Mouse (Mus musculus): ENCODE data around the gene Hrg. TPM values are rescaled to one million over a fixed set of nuclear protein-coding genes. Genes with fewer than 3 reads are reported as not detected.

Hrg gene
- polyA plus RNA-seq, 1 experiment: not detected

DNA sequence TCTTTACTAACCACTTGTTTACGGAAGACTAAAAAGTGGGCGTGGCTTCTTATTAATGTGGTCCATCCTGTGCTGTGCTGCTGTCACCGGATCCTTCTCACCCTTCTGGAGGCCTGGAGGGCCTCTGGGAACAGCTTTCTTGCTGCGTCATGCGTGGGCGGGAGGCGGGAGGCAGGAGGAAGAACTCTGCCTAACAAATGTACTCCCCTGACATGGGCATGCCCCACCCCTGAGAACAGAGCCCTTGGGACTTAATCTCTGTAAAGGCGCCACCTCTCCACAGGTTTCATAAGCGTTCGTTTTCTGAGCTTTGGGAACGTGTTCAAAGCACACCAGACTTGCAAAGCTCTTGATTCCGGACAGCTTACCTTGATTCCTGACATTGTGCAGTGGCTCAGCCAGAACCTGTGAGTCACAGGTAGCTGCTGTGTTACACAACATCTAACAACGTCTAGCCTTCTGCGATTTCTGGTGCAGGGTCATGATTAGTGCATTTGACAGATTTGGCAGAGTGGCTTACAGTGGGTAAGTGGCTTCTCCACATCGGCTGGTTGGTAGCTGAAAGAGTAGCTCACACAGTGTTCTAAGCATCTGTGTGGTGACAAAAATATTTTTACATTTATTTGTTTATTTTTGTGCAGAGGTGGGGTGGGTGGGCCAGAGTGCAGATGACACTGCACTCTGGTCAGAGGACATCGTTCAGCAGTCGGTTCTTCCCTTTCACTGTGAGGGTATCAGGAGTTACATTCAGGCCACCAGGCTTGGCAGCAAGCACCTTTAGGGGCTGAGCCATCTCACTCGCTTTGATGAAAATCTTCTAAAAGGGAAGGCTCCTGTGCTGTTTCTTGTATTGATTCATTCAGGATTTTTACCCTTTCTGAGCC is 30.7 kb upstream of the Hrg start:
- H3K27me3 ChIP-seq (ENCODE audit: control insufficient read depth, insufficient read depth, low read length): no peaks in the 10 kb centered on the region
- no peak for DNase-seq
- H3K4me3 ChIP-seq (replicated peaks; ENCODE audit: insufficient read depth, low read depth, low read length): no peak overlapping the region
- H3K4me1 ChIP-seq (ENCODE audit: control insufficient read depth, insufficient read depth, low read length): no peaks in the 10 kb centered on the region
- no peak overlapping the region for H3K27ac ChIP-seq (ENCODE audit: insufficient read depth, low read length)
- 56% methylated on average over 18 of the region's 18 CpGs for WGBS
- TF ChIP-seq CTCF (IDR thresholded peaks at IDR 0.05; ENCODE audit: borderline replicate concordance, insufficient read depth, low read depth, low read length): no peak
- TF ChIP-seq POLR2A (IDR thresholded peaks at IDR 0.05; ENCODE audit: borderline replicate concordance, insufficient read depth, low read length): no peak

DNA sequence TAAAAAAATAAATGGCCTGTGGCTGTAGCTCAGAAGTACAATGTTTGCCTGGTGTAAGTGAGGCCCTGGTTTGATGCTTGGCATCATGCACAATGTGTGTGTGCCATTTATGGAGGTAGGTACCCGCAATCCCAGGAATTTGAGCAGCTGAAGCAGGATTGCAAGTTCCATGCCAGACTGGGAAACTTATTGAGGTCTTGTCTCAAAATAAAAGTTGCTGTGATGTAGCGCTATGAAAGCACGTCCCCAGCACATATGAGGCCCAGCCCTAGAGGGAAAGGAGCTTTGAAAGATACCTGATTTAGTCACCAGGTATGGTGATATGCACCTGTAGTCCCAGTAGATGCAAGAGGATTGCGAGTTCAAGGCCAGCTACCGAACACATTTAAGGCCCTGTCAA is 29.1 kb upstream of the Hrg start:
- Histone ChIP-seq H3K27ac (ENCODE audit: insufficient read depth, low read length) (no peak overlapping the region), H3K4me3 (replicated peaks; ENCODE audit: insufficient read depth, low read depth, low read length) (no peak overlapping the region), H3K4me1 (ENCODE audit: control insufficient read depth, insufficient read depth, low read length) (no peaks in the 10 kb centered on the region), H3K27me3 (ENCODE audit: control insufficient read depth, insufficient read depth, low read length) (no peaks in the 10 kb centered on the region)
- 94% methylated on average over 5 of the region's 5 CpGs for WGBS
- no peak for DNase-seq
- TF ChIP-seq POLR2A (IDR thresholded peaks at IDR 0.05; ENCODE audit: borderline replicate concordance, insufficient read depth, low read length): no peak
- TF ChIP-seq CTCF (IDR thresholded peaks at IDR 0.05; ENCODE audit: borderline replicate concordance, insufficient read depth, low read depth, low read length): no peak

DNA sequence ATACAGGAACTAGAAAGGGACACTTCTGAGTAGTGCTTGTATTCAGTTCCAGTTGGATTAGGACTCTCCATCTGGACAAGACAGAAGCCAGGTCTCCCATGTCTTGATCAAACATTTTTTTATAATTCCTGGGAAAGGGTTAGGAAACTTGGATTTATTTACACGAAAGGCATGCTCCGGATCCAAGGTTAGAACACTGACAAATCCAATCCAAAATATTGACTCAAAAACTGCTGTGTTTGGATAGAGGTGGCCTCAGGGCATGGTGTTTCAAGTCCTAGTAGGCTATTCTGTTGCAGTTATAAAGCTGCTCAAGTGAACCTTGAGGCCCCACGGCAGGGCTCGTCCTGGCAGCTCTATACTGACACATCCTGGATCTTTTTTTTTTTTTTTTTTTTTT is 28.4 kb upstream of the Hrg start:
- WGBS: 74% methylated on average over 4 of the region's 4 CpGs
- Histone ChIP-seq H3K4me3 (replicated peaks; ENCODE audit: insufficient read depth, low read depth, low read length) (no peak overlapping the region), H3K4me1 (ENCODE audit: control insufficient read depth, insufficient read depth, low read length) (no peaks in the 10 kb centered on the region), H3K27me3 (ENCODE audit: control insufficient read depth, insufficient read depth, low read length) (no peaks in the 10 kb centered on the region), H3K27ac (ENCODE audit: insufficient read depth, low read length) (no peak overlapping the region)
- DNase-seq: no peak
- TF ChIP-seq POLR2A (IDR thresholded peaks at IDR 0.05; ENCODE audit: borderline replicate concordance, insufficient read depth, low read length) (no peak), CTCF (IDR thresholded peaks at IDR 0.05; ENCODE audit: borderline replicate concordance, insufficient read depth, low read depth, low read length) (no peak)

DNA sequence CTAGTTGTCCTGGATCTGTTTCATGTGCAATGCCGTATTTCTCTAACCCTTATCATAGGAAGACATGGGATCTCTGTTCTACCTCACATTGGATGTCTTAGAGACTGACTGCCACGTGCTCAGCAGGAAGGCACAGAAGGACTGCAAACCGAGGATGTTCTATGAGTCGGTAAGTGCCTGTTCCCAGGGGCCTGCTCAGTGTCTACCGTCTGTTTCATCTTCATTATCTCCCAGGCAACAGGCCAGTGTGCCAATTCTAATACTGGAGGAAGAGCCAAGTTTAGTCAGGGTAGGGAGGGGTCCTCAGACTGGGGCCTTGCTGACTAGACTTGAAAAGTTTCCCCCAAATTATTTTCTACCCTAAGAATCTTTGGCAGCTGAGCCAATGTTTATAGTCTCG is 21.3 kb upstream of the Hrg start:
- H3K4me1 ChIP-seq (ENCODE audit: control insufficient read depth, insufficient read depth, low read length): no peaks in the 10 kb centered on the region
- H3K4me3 ChIP-seq (replicated peaks; ENCODE audit: insufficient read depth, low read depth, low read length): no peak overlapping the region
- no peak overlapping the region for H3K27ac ChIP-seq (ENCODE audit: insufficient read depth, low read length)
- no peak for DNase-seq
- WGBS: 7% methylated on average over 6 of the region's 6 CpGs
- no peak for TF ChIP-seq CTCF (IDR thresholded peaks at IDR 0.05; ENCODE audit: borderline replicate concordance, insufficient read depth, low read depth, low read length)
- no peak for TF ChIP-seq POLR2A (IDR thresholded peaks at IDR 0.05; ENCODE audit: borderline replicate concordance, insufficient read depth, low read length)
- H3K27me3 ChIP-seq (ENCODE audit: control insufficient read depth, insufficient read depth, low read length): no peaks in the 10 kb centered on the region

DNA sequence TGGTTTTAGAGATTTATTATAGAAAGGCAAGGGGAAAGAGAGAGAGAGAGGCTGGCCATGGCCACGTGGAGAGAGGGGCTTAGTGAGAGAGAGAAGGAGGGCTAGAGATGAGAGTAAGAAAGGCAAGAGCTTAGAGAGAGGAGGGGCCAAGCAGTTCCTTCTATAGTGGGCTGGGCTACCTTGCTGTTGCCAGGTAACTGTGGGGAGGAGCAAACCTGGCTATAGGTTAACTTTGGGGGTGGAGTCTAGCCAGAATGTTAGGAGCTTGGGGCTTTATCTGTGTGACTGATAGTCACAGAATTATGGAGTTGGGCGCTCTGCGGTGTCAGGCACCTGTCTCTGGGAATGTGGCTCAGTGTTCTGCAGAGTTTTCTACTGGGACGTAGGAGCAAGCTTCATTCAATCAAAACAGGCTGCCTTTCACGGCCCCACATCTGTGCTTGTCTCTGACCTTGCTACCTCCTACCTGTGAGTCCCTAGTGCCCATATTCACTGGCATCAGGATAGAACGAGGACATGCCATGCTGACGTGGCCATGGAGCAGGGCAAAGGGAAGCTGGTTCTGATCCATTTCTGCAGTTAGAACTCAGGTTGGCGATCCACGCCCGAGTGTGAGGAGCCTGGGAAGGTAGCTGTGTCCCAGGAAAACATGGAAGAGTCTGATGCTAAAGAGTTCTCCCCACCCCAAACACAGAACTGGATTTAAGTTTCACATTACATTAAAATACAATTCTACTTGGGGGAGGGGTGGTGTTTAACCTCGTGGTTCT is 19.3 kb upstream of the Hrg start:
- H3K27me3 ChIP-seq (ENCODE audit: control insufficient read depth, insufficient read depth, low read length): no peaks in the 10 kb centered on the region
- no peak for DNase-seq
- H3K27ac ChIP-seq (ENCODE audit: insufficient read depth, low read length): no peak overlapping the region
- whole genome bisulfite sequencing: 85% methylated on average over 11 of the region's 11 CpGs
- H3K4me1 ChIP-seq (ENCODE audit: control insufficient read depth, insufficient read depth, low read length): no peaks in the 10 kb centered on the region
- no peak overlapping the region for H3K4me3 ChIP-seq (replicated peaks; ENCODE audit: insufficient read depth, low read depth, low read length)
- TF ChIP-seq POLR2A (IDR thresholded peaks at IDR 0.05; ENCODE audit: borderline replicate concordance, insufficient read depth, low read length): no peak
- no peak for TF ChIP-seq CTCF (IDR thresholded peaks at IDR 0.05; ENCODE audit: borderline replicate concordance, insufficient read depth, low read depth, low read length)

DNA sequence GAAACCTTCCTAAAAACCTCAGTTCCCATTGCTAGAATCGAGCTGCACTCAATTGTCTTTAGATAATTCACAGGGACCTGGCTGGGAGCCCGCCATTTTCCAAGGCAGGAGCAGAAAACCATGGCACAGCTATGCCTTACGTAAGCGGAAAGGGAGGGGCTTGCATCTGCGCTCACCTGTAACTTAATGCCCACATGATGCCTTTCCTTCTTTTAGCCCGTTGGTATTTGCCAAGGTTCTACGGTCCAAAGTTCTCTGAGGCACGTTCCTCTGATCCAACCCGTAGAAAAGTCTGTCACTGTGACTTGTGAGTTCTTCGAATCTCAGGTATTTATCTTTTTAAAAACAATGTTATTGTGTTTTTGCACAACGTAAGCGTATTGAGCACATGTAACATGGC is 13.2 kb upstream of the Hrg start:
- H3K27ac ChIP-seq (ENCODE audit: insufficient read depth, low read length): no peak overlapping the region

DNA sequence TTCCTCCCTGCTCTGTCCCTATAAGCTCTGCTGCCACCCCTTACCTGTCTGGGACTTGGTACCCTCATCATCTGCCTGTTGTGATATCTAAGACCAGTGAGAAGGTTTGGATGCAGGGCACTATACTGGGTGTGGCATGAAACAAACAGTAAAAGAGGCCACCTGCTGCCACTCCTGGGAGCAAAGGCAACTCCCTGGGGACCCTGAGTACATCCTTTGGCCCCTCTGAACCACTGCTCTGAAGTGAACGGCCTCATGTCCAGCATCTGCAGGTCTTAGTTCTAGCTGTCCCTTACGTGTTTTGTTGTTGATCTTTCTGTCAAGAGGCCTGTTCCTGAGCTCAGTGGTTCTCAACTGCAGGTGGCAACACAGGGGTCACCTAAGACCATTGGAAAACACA is 12.3 kb upstream of the Hrg start:
- TF ChIP-seq CTCF (IDR thresholded peaks at IDR 0.05; ENCODE audit: borderline replicate concordance, insufficient read depth, low read depth, low read length) (no peak), POLR2A (IDR thresholded peaks at IDR 0.05; ENCODE audit: borderline replicate concordance, insufficient read depth, low read length) (no peak)
- no peak overlapping the region for H3K27ac ChIP-seq (ENCODE audit: insufficient read depth, low read length)
- H3K4me1 ChIP-seq (ENCODE audit: control insufficient read depth, insufficient read depth, low read length): no peaks in the 10 kb centered on the region
- no peaks in the 10 kb centered on the region for H3K27me3 ChIP-seq (ENCODE audit: control insufficient read depth, insufficient read depth, low read length)
- no peak for DNase-seq
- H3K4me3 ChIP-seq (replicated peaks; ENCODE audit: insufficient read depth, low read depth, low read length): no peak overlapping the region
- 70% methylated on average over 2 of the region's 2 CpGs for WGBS

More for the DNA sequence above, 13.2 kb upstream of the Hrg start:
- DNase-seq: no peak
- TF ChIP-seq POLR2A (IDR thresholded peaks at IDR 0.05; ENCODE audit: borderline replicate concordance, insufficient read depth, low read length) (no peak), CTCF (IDR thresholded peaks at IDR 0.05; ENCODE audit: borderline replicate concordance, insufficient read depth, low read depth, low read length) (no peak)
- Histone ChIP-seq H3K4me1 (ENCODE audit: control insufficient read depth, insufficient read depth, low read length) (no peaks in the 10 kb centered on the region), H3K4me3 (replicated peaks; ENCODE audit: insufficient read depth, low read depth, low read length) (no peak overlapping the region), H3K27me3 (ENCODE audit: control insufficient read depth, insufficient read depth, low read length) (no peaks in the 10 kb centered on the region)
- 91% methylated on average over 12 of the region's 12 CpGs for WGBS

Measured in cerebellum, adult 2 months (tissue).